Mouse (Mus musculus) megakaryocyte, embryonic 14.5 days (primary cell): Measurements from ENCODE around the gene Fam117b.

Experiments used
- FLI1 ChIP-seq: IDR thresholded peaks from 2 replicates; pipeline ENCODE4 v1.6.1; 2012; ENCODE audit warnings: low read length, inconsistent platforms, mixed read lengths
- GATA1 ChIP-seq: IDR thresholded peaks from 3 replicates; pipeline ENCODE4 v1.6.1; 2012; ENCODE audit warnings: mixed read lengths, low read length, inconsistent platforms, borderline replicate concordance

DNA sequence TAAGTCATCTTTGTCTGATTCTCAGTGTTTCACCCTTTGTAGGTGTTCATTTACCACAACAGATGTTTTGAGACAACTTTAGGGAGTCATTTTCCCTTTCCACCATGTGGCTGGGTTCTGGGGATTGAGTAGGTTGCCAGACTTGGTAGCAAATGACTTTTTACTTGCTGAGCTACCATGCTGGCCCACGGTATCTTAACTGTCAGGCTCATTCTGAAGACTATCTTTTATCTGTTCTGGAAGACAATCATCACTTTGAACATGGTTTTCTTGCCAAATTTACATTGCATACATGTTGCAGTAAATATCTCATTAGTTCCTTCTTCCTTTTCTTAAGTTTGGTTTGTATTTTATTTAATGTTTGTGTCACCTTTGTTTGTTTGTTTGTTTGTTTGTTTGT lies 33.2 kb downstream of the Fam117b start:
- TF ChIP-seq GATA1 = no peak
- no peak for TF ChIP-seq FLI1
